Mouse (Mus musculus): ENCODE results near the gene Gm9573. TPM values are rescaled to one million over a fixed set of nuclear protein-coding genes. Genes with fewer than 3 reads are reported as not detected.
A peak's percentile ranks its signal among the peaks of the same experiment; 100 is the strongest.

Gm9573 gene
- polyA plus RNA-seq, 1 experiment from 2014 or later, result not detected

DNA sequence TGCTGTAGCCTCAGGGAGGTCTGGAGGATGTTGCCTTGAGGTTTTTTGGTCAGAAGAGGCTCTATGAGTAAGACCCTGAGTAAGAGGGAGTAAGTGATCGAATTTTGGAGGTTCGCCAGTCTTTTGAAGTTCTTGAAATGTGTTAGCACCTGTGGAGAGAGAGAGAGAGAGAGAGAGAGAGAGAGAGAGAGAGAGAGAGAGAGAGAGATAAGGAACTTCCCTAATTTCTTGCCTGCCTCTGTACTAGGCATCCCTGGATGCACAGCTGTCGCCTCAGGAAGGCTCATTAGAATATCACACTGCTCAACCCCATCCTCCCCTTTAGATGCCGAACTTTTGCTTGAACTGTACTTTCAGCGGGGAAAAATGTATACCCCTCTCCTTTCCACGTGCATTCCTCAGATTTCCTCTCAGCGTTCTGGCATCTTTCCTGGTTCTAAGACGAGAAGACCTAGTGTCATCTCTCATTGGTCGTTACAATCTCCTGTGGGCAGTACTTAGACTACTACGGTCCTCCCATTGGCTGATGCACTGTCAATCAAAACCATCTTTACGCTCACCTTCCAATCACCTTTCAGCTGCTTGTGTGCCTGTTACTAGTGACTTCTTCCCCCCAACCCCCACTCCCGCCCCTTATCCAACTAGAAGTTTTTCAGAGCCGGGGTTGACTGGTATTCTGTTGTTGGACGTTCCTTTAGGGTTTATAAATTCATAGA is 12.2 kb upstream of the Gm9573 start:
- H3K4me3 ChIP-seq (replicated peaks), result no peak overlapping the region
- H3K36me3 ChIP-seq (replicated peaks), result no peaks in the 10 kb centered on the region
- H3K4me2 ChIP-seq, result peak overlapping the region; percentile 35
- 33% methylated on average over 14 of the region's 14 CpGs for WGBS
- peaks cover 4% of the 10 kb centered on the region for H3K4me1 ChIP-seq
- no peak overlapping the region for H3K9ac ChIP-seq
- H3K27ac ChIP-seq, result no peak overlapping the region
- no peaks in the 10 kb centered on the region for H3K9me3 ChIP-seq
- H3K27me3 ChIP-seq, result peaks cover 16% of the 10 kb centered on the region
- ATAC-seq (ENCODE audit: low FRiP score), result peak; percentile 75

DNA sequence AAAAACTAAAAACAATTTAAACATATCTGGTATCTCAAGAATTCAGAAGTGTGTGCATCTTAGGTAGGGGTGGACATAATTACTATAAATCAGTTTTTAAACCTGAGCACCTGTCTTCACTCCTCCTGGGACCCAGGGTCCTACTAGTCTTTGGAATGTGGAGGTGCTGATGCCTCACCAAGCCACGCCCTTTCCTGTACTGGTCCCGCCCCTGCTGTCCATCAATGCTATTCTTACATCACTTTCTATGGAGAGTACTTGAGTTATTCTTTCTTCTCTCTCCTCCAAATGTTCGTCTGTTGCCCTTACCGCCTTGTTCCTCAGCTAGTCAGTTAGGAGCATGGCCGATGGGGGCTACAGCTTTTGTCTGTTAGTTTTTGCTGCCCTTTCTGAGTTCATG is 9.9 kb upstream of the Gm9573 start:
- H3K9me3 ChIP-seq, result no peaks in the 10 kb centered on the region
- peak; percentile 64 for ATAC-seq (ENCODE audit: low FRiP score)
- H3K27me3 ChIP-seq, result peaks cover 16% of the 10 kb centered on the region
- H3K36me3 ChIP-seq (replicated peaks), result no peaks in the 10 kb centered on the region
- no peak overlapping the region for H3K9ac ChIP-seq
- H3K4me1 ChIP-seq, result peaks cover 4% of the 10 kb centered on the region
- no peak overlapping the region for H3K27ac ChIP-seq
- WGBS, result 36% methylated on average over 5 of the region's 5 CpGs
- H3K4me3 ChIP-seq (replicated peaks), result no peak overlapping the region
- no peak overlapping the region for H3K4me2 ChIP-seq

DNA sequence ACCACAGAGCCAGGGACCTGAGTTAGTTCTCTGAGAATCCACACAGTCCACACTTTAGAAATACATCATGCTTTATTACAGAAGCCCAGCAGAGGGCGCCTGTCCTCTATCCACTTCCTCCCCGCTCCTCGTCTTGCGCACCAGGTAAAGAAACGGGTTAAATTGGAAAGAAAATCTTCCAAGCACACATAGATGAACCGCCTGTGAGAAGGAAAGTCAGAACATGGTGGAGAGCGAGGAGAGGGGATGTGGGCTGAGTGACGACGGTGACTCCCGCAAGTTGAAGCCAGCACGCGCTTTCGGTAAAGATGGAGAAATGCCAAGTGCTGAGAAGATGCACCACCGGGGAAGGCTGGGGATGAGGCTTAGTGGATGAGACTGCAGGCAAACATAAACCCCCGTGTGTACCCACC is 9.3 kb upstream of the Gm9573 start:
- Histone ChIP-seq H3K27ac (0 out of 2 replicates have a peak overlapping the region, but pooled peaks have one; percentile 5), H3K27me3 (peaks cover 16% of the 10 kb centered on the region), H3K36me3 (replicated peaks) (no peaks in the 10 kb centered on the region), H3K9me3 (no peaks in the 10 kb centered on the region), H3K4me3 (replicated peaks) (peak overlapping the region; percentile 38), H3K9ac (peak overlapping the region; percentile 42; the same call in 1 of the 2 replicates), H3K4me1 (peaks cover 4% of the 10 kb centered on the region), H3K4me2 (peak overlapping the region; percentile 65)
- 2% methylated on average over 15 of the region's 15 CpGs for WGBS
- ATAC-seq (ENCODE audit: low FRiP score), result peak; percentile 76; the same call in 1 of the 2 replicates

DNA sequence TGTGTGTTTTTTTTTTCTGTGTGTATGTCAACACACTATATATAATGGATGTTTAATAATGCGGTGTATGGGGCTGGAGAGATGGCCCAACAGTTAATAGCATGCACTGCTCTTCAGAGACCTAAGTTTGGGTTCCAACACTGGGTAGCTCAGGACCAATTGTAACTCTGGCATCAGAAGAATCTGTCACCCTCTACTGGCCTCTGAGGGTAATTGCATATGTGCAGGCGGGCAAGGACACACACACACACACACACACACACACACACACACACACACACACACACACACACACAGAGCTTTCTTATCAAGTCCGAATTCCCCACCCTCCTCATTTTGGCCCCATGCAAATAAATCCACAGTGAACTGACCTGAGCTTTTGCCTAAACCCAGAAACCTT is 8.8 kb upstream of the Gm9573 start:
- H3K9ac ChIP-seq, result no peak overlapping the region
- peaks cover 16% of the 10 kb centered on the region for H3K27me3 ChIP-seq
- 83% methylated on average over 3 of the region's 3 CpGs for WGBS
- H3K9me3 ChIP-seq, result no peaks in the 10 kb centered on the region
- H3K27ac ChIP-seq, result no peak overlapping the region
- no peak for ATAC-seq (ENCODE audit: low FRiP score)
- no peaks in the 10 kb centered on the region for H3K36me3 ChIP-seq (replicated peaks)
- no peak overlapping the region for H3K4me3 ChIP-seq (replicated peaks)
- peaks cover 4% of the 10 kb centered on the region for H3K4me1 ChIP-seq
- no peak overlapping the region; the same call in 1 of the 2 replicates for H3K4me2 ChIP-seq

DNA sequence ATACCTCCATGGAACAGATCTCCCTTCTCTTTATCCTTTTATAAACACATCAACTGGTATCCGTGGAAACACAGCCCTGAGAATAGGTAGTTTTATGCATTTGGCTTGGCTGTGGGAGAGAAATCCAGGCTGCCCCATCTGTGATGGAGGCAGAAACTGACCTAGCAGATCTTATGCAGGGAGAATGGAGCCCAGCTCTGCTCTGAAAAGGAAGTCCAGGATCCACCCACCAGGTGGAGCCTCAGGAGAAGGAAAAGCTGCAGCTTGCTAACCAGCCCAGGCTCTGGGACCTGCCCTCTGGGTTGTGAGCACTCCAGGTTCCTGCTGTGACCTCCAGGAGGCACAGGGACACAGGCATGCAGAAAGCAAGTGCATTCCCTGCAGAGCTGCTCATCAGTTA is 7.6 kb upstream of the Gm9573 start:
- 22% methylated on average over 1 of the region's 1 CpGs for WGBS
- no peak overlapping the region for H3K27ac ChIP-seq
- H3K4me3 ChIP-seq (replicated peaks), result no peak overlapping the region
- H3K9ac ChIP-seq, result no peak overlapping the region
- H3K4me2 ChIP-seq, result no peak overlapping the region
- H3K9me3 ChIP-seq, result no peaks in the 10 kb centered on the region
- H3K27me3 ChIP-seq, result peaks cover 16% of the 10 kb centered on the region
- ATAC-seq (ENCODE audit: low FRiP score), result no peak
- H3K36me3 ChIP-seq (replicated peaks), result no peaks in the 10 kb centered on the region
- peaks cover 4% of the 10 kb centered on the region for H3K4me1 ChIP-seq

DNA sequence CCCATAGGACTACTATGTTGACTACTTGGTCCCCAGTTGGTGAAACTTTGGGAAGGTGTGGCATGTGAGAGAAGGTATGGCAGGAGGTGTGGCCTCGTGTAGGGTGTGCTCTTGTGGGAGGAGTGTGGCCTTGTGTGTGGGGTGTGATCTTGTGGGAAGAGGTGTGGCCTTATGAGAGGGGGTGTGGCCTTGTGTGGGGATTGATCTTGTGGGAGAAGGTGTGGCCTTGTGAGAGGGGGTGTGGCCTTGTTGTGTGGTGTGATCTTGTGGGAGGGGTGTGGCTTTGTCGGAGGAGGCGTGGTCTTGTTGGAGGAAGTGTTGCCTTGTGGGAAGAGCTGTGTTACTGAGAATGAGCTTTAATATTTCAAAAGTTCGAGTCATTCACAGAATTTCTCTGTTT is 9.3 kb downstream of the Gm9573 start:
- H3K36me3 ChIP-seq (replicated peaks), result no peaks in the 10 kb centered on the region
- no peak overlapping the region for H3K27ac ChIP-seq
- H3K4me3 ChIP-seq (replicated peaks), result no peak overlapping the region
- H3K27me3 ChIP-seq, result no peaks in the 10 kb centered on the region
- no peak overlapping the region for H3K4me2 ChIP-seq
- H3K9ac ChIP-seq, result no peak overlapping the region
- H3K4me1 ChIP-seq, result no peaks in the 10 kb centered on the region
- WGBS, result 83% methylated on average over 4 of the region's 4 CpGs
- no peak for ATAC-seq (ENCODE audit: low FRiP score)
- H3K9me3 ChIP-seq, result no peaks in the 10 kb centered on the region

DNA sequence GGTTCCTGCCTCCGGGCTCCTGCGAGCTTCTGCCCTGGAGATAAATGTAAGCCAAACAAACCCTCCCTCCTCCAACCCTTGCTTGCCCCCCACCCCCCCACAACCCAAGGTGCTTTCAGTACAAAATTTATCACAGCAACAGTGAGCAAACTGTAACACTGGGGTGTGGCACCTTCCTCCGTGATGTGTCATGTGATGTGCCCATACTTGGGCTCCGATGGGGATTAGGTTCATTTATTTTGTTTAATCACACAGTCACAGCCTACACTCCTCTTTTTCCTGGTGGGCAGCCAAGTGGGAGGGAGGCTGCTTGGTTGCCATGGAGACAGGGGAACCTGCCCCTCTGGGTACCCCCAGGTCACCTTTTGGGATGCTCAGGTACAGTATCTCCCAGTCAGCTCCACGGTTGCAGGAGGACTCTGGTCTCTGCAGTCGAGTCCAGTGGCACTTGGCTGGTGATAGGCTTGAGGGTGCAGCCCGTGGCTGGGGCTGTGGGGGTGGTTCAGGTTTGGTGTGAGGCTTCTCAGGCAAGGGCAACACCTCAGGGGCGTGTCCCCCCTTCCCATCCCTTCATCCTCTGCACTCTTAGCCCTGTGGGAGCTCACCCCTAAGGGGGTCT is 24.6 kb downstream of the Gm9573 start:
- H3K36me3 ChIP-seq (replicated peaks), result no peaks in the 10 kb centered on the region
- WGBS, result 62% methylated on average over 8 of the region's 8 CpGs
- no peaks in the 10 kb centered on the region for H3K9me3 ChIP-seq
- H3K4me1 ChIP-seq, result no peaks in the 10 kb centered on the region
- H3K27me3 ChIP-seq, result no peaks in the 10 kb centered on the region; the same call in 1 of the 2 replicates
- H3K4me3 ChIP-seq (replicated peaks), result no peak overlapping the region
- H3K27ac ChIP-seq, result no peak overlapping the region
- H3K9ac ChIP-seq, result no peak overlapping the region
- H3K4me2 ChIP-seq, result no peak overlapping the region
- ATAC-seq (ENCODE audit: low FRiP score), result no peak

DNA sequence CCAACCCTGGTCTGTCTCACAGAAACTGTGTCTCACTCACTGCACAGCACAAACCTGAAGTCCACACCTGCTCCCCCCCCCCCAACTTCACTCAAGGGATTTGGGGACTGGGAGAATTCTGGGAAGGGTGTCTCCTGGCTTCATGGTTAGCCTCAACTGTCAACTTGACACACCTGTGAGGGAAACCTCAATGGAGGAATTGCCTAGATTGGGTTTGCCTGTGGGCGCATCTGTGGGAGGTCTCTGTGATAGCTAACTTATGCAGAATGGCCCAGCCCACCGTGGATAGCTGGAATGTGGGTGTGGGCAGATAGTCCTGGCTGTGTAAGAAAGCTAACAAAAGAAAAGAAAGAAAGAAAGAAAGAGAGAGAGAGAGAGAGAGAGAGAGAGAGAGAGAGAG is 25.2 kb downstream of the Gm9573 start, which contains the start of gene Sfta2:
Sfta2 (plus strand) TSS at position 301 of the 400 bp plus-strand sequence.
- no peaks in the 10 kb centered on the region for H3K9me3 ChIP-seq
- no peak within 1 kb of the TSS for H3K9ac ChIP-seq
- no peak within 1 kb of the TSS for H3K27ac ChIP-seq
- no peaks in the 10 kb centered on the region; the same call in 1 of the 2 replicates for H3K27me3 ChIP-seq
- H3K4me3 ChIP-seq (replicated peaks), result no peak within 1 kb of the TSS
- H3K4me2 ChIP-seq, result no peak within 1 kb of the TSS
- no peaks in the 10 kb centered on the region for H3K4me1 ChIP-seq
- WGBS, result 69% methylated on average over 2 of the region's 2 CpGs
- no peaks in the 10 kb centered on the region for H3K36me3 ChIP-seq (replicated peaks)
- no peak for ATAC-seq (ENCODE audit: low FRiP score)

DNA sequence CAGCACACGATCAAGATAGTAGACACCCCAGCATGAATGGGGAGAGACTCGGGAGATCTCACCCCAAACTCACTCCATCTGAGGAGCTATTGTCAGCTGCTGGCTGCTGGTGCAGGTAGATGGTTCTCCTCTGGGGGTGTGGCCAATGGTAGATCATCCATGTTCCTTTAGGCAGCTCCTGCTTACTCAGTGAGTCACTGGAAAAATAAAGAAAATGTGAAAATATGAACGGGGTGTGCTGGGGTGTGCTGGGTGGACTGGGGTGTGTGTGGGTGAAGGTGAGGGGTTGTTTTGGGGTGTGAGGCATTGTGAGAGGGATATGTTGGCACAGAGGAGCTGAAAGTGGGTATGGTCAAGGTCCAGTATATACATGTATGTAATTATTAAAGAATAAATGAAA is 29.0 kb downstream of the Gm9573 start:
- no peak for ATAC-seq (ENCODE audit: low FRiP score)
- WGBS, result 92% methylated on average over 3 of the region's 3 CpGs
- no peaks in the 10 kb centered on the region for H3K9me3 ChIP-seq
- no peak overlapping the region for H3K27ac ChIP-seq
- no peaks in the 10 kb centered on the region for H3K36me3 ChIP-seq (replicated peaks)
- H3K4me3 ChIP-seq (replicated peaks), result no peak overlapping the region
- H3K9ac ChIP-seq, result no peak overlapping the region
- H3K4me1 ChIP-seq, result no peaks in the 10 kb centered on the region
- no peaks in the 10 kb centered on the region; the same call in 1 of the 2 replicates for H3K27me3 ChIP-seq
- H3K4me2 ChIP-seq, result no peak overlapping the region

DNA sequence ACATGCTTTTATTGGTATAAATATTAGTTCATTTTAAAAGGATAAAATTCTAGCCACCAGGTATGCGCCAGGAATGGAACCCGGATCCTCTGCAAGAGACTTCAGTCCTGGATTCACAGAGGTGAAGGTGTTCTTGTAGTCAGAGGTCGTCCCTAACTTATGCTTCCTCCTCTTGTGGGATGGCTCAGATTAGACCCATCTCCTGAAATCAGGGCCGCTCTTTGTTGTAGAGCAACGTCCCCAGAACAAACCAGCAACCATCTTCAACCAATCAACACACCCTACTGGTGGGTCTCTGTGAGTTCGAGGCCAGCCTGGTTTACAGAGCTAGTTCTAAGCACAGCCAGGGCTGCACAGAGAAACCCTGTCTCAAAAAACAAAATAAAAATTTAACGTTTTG is 32.0 kb downstream of the Gm9573 start:
- Histone ChIP-seq H3K4me2 (no peak overlapping the region), H3K9me3 (no peaks in the 10 kb centered on the region), H3K36me3 (replicated peaks) (no peaks in the 10 kb centered on the region), H3K9ac (no peak overlapping the region), H3K4me1 (no peaks in the 10 kb centered on the region), H3K27me3 (no peaks in the 10 kb centered on the region), H3K27ac (no peak overlapping the region), H3K4me3 (replicated peaks) (no peak overlapping the region)
- ATAC-seq (ENCODE audit: low FRiP score), result no peak
- WGBS, result 90% methylated on average over 7 of the region's 7 CpGs

DNA sequence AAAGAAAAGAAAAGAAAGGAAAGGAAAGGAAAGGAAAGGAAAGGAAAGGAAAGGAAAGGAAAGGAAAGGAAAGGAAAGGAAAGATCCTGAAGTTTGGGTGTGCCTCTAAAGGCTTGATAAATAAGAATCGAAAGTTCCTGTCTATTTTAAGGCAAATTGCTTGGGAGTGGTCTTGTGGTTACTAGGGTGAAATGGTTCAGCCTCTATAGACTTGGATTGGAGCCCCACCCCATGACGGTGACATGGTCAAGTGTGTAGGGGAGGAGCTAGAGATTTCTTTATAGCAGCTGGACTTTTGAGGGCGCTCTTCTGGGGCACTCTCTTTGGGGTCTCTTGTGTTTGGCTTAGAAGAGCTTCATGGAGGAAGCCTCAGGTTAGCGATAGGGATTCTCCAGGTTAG is 32.7 kb downstream of the Gm9573 start:
- H3K4me2 ChIP-seq, result no peak overlapping the region
- no peak for ATAC-seq (ENCODE audit: low FRiP score)
- no peaks in the 10 kb centered on the region for H3K9me3 ChIP-seq
- no peak overlapping the region for H3K9ac ChIP-seq
- H3K27ac ChIP-seq, result no peak overlapping the region
- no peaks in the 10 kb centered on the region for H3K27me3 ChIP-seq
- no peaks in the 10 kb centered on the region for H3K4me1 ChIP-seq
- H3K4me3 ChIP-seq (replicated peaks), result no peak overlapping the region
- H3K36me3 ChIP-seq (replicated peaks), result no peaks in the 10 kb centered on the region
- WGBS, result 45% methylated on average over 4 of the region's 4 CpGs

DNA sequence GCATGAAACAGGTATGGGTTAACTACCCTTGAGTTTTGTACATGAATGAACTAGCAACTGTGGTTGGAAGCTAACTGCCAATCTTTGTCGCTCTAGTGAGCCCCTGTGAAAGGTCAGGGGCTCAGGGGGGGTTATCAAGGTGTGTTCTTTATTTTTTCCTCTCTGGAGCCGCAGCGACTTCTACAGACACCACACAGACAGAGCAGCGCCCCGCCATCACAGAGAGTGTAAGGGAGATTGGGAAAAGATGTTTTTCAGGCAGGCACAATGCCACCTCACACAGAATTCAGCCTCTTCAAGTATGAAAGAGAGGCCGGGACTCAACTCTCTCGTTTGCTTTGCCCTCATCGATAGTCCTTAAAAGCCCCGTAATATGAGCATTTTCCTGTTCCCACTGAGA is 34.3 kb downstream of the Gm9573 start:
- peaks cover 4% of the 10 kb centered on the region; the same call in 1 of the 2 replicates for H3K4me1 ChIP-seq
- no peak overlapping the region for H3K9ac ChIP-seq
- 0 out of 2 replicates have a peak, but pooled peaks cover 3% of the 10 kb centered on the region for H3K9me3 ChIP-seq
- no peak overlapping the region for H3K27ac ChIP-seq
- no peak overlapping the region for H3K4me2 ChIP-seq
- H3K36me3 ChIP-seq (replicated peaks), result no peaks in the 10 kb centered on the region
- H3K4me3 ChIP-seq (replicated peaks), result no peak overlapping the region
- no peak for ATAC-seq (ENCODE audit: low FRiP score)
- no peaks in the 10 kb centered on the region for H3K27me3 ChIP-seq
- WGBS, result 91% methylated on average over 9 of the region's 9 CpGs

DNA sequence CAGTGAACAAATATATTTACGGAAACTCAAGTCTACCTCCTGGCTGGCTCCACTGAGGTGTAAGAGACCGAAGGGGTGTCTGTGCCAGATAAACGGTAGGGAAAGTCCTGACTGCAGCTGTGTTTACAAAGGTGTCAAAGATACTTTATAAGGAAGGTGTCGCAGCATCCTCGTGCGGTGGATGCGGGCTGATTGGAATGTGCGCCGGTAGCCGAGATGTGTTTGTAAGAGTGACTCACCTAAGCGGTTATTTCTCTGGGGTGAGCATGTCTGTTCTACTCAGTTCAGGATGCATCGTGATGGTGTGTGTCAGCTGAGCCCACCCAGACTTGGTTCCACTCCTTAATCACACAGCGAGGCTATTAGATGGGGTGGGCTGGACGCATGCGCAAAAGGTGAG is 34.7 kb downstream of the Gm9573 start:
- ATAC-seq (ENCODE audit: low FRiP score), result no peak
- no peaks in the 10 kb centered on the region for H3K36me3 ChIP-seq (replicated peaks)
- no peak overlapping the region for H3K9ac ChIP-seq
- H3K27ac ChIP-seq, result no peak overlapping the region
- H3K9me3 ChIP-seq, result 0 out of 2 replicates have a peak, but pooled peaks cover 4% of the 10 kb centered on the region
- no peaks in the 10 kb centered on the region for H3K27me3 ChIP-seq
- WGBS, result 96% methylated on average over 15 of the region's 15 CpGs
- H3K4me2 ChIP-seq, result no peak overlapping the region
- H3K4me1 ChIP-seq, result peaks cover 4% of the 10 kb centered on the region; the same call in 1 of the 2 replicates
- H3K4me3 ChIP-seq (replicated peaks), result no peak overlapping the region
